Mouse (Mus musculus): ENCODE data around the gene Gpr153.

The Gpr153 gene

DNA sequence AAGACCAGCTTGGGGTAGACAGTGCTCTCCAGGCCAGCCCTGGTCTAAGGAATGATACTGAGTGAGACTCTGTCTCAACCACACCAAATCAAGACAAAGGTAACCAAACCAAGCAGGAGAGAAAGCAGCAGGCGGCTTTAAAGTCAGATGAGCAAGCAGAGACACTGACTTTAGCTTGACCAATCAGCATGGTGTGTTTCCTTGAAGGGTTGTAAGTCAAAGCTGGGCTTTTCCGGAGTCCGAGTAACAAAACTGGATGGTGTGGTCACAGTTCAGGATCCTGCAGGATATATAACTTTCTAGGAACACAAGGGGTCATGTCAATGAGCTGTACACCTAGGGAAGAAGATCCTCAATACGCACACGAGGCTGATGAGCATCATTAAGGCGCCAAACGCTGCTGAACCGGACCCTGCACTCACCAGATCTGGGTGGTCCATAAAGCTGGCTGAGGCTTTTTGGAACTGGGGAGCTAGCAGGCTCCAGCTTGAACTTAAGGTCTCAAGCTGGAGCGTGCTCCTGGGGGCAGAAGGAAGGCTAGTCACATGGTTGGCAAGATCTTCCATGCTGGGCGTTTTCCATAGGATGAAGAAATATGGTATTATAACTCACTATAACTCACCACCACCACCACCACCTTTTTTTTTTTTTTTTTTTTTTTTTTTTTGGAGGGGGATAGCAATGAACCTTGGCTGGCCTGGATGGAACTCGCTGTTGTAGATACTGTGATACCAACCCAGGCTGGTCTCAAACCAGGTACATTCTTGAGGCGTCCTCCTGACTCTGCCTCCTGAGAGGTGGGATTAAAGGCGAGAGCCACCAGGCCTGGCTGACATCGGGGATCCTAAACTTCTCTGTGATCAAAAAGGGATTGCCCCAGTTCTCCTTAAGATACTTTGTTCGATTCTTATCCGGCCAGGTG, 50.9 kb downstream of the Gpr153 start:
- no peak for DNase-seq

DNA sequence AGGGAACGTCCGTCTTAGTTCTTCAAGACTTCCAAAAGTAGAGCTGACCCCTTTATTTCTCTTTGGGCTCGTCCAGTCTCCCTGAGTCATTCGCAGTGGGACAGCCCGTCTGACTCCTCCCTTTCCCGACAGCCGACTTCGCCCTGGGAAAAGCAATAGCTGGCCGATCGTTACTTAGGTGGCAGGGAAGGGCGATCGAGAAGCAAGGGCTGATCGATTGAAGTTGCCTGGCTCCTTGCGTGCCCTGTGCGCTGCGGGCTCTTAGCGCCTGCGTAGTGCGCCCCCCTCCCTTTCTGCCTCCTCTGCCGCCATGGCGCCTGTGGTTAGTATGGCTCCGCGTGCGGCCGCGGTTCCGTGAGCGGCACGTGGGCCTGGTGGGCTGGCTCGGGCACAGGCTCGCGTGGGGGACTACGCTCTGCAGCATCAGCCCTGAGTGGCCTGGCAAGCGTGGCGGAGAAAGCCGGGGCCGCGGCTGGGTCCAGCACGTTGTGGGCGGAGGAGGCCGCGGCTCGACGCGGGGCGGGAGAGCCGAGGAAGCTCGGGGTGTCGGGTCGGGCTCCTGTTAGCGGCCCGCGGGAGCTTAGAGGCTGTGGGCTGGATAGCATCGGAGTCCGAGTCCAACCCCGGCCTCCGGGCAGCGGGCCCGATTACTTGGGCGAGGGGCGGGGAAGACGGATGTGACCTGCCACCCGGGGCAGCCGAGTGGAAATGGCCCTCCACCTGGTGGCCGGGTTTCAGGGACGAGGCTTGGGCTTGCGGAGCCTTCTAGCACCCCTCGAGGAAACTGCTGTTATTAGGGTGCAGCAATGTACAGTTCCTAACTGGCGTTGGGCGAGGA, 51.8 kb downstream of the Gpr153 start, which contains the start of gene Rpl22:
Gene Rpl22, plus strand, starts transcription at position 169 of the 838 bp plus-strand sequence.
- peak; percentile 89 for DNase-seq

DNA sequence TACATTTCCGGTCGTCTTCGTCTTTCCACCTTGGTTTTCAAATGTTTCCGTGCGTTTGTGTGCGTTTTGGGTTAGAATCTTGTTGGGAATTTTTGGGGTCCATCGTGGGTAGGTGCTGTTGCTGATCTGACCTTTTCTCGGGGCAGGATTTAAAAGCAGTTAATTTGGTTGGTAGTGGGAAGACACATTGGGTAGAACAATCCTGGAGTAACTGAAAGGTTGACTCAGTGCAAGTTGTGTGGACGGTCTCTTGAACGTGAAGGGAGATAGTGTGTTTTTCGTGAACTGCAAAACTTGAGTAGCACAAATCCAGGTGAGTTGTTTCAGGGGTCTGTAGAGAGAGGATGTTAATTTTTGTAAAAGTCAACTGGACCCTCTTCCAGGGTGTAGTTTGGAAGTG, 52.5 kb downstream of the Gpr153 start:
- no peak for DNase-seq

DNA sequence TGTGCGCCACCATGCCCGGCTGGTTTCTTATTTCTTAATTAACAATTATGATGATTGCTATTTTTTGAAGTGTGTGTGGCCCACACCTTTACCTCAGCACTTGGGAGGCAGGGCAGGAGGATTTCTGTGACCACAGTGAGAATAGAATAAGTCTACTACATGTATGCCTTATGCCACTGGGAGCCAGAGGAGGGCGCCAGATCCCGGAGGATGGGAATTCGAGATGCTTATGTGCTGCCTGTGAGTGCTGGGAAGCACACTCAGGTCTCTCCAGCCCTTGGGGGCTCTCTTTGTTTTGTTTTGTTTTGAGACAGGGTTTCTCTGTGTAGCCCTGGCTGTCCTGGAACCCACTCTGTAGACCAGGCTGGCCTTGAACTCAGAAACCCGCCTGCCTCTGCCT, 54.7 kb downstream of the Gpr153 start:
- peak; percentile 64 for DNase-seq

DNA sequence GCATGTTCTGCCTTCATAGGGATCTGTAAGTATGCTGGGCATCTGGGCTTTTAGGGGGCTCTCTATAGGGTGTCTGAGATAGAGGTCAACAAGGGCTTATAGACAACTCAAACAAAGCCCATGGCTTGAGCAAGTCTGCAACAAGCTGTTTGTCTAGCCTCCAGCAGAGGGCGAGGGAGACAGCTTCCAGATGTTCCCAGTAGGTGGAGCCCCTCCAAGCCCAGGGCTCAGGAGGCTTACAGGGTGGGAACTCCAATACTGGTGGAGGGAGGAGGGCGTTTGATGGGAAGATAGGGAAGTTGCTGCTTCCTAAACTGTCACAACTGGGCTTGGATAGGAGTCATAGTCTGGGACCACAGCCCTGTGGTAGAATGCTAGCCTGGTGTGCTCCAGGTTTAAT, 58.9 kb downstream of the Gpr153 start:
- DNase-seq = peak; percentile 78

DNA sequence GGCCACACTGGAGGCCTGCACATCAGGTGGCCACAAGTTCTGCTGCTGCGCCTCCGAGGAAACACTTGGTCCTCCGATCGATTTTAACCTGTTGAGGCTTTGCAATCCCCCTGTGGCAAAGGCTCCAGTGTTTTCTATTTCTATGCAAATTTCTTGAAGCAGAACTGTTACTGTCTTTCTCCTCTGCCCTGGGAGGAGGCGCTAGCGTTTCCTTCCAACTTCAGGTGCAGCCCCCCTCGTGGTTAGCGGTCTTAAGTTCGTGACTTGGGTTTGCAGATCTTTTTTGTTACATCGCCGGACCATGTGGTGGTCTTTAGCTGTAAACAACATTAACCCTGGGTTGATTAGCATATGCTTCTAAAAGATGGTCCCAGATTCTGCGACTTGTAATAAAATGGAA, 59.6 kb downstream of the Gpr153 start:
- no peak for DNase-seq

Measured in right cerebral cortex, postnatal 14 days (tissue).